Mouse (Mus musculus) natural killer cell, adult 2 months (primary cell): Measurements from ENCODE around the gene Sema4g.
A peak's percentile ranks its signal among the peaks of the same experiment; 100 is the strongest.
"Not testable (repeated sequence)": the region's sequence is repeated elsewhere in the genome, so short reads cannot be mapped to it uniquely, and the experiment has no call there.

Experiments
- DNase-seq, 2 experiments: peaks; one replicate each; pipeline ENCODE4 v3.0.0; 2022; ENCODE audit warnings: low spot score in 2 of 2

Sema4g gene

DNA sequence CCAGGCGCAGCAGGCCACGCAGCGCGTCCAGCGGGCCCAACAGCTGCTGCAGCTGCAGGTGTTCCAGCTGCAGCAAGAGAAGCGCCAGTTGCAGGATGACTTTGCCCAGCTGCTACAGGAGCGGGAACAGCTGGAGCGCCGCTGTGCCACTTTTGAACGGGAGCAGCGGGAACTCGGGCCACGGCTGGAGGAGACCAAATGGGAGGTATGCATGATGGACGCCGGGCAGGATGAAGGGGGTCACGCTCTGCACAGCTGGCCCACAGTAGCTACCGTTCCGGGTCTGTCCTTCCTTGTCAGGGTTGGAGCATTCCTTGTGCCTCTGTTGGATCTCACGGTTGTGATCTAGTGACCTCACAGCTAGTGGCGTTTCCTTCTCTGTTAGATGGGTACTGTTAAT lies 35.9 kb downstream of the Sema4g start:
- DNase-seq: no peak

DNA sequence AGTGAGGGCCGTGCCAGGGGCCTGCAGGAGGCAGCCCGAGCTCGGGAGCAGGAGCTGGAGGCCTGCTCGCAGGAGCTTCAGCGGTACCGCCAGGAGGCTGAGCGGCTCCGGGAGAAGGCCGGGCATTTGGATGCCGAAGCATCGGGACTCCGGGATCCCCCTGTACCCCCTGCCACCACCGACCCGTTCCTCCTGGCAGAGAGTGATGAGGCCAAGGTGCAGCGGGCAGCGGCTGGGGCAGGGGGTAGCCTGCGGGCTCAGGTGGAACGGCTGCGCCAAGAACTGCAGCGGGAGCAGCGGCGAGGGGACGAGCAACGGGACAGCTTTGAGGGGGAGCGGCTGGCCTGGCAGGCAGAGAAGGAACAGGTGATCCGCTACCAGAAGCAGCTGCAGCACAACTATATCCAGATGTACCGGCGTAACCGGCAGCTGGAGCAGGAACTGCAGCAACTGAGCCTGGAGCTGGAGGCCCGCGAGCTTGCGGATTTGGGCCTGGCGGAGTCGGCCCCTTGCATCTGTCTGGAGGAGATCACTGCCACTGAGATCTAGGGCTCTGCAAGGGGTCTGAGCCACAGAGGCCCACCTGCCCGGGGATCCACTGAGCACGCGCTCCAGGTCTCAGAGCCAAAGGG lies 37.2 kb downstream of the Sema4g start:
- no peak for DNase-seq

DNA sequence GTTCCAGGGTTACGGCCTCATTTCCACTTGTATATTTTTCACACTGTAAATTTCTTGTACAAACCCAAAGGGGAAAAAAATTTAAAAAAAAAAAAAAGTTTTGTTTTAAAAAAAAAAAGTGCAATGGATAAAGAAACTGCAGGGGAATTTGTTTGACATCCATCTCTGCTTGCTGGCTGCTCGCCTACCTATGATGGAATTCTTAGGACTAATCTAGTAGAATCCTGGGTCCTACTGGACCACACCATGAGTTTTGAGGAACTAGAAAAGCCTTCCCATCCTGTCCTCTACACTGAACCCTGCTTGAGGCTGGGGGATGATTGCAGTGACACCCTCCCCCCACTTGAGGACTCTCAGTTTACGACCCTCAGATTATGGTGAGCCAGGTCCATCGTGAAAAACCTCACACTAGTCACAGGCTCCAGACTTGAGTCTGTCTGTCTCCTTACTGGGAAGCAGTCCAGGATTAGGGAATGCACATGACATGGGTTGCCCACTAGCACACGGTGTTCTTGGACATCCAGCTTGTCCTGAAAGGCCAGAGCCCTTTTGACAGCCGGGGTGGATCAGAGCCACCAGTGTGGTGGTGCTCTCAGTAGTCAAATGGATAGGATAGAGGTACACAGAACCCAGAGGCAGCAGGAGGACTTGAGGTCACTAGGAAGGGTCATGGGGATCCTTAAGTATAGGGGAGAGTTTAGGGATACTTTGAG lies 38.2 kb downstream of the Sema4g start:
- no peak for DNase-seq

DNA sequence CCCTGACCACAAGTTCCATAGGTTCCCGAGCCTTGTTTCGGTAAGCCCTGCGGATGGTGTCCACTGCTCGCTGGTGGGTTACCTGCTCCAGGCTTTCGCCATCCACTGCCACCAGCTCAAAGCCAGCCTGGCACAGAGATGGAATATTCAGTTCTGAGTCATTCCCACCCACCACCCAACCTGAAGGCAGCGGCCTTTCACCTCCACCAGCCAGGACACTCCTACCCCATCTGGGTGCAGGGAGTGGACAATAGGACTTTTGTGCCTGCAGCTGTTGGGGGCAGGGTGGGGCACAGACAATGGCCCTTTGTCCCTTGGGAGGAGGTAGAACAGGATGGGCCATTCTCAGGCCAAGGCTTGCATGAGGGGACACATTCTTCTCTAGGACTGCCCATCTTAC lies 38.9 kb downstream of the Sema4g start:
- DNase-seq: no peak

DNA sequence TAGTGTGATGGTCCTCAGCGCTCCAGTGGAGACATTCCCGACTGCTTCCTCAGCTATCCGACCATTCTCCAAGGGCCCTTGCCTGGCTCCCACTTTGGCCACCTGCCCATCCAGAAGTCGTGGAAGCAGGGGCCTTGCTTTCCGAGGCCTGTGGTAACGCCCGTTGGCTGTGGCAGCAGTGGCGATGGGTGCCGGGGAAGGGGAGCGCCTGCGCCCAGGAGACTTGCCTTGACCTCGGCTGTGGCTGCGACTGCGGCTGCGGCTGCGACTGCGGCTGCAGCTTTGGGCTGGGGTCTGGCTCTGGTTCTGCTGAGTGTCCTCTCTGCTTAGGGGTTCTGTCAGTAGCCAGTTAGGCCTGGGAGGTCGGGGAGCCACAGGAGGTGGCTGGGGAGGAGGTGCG lies 39.8 kb downstream of the Sema4g start:
- DNase-seq: no peak

DNA sequence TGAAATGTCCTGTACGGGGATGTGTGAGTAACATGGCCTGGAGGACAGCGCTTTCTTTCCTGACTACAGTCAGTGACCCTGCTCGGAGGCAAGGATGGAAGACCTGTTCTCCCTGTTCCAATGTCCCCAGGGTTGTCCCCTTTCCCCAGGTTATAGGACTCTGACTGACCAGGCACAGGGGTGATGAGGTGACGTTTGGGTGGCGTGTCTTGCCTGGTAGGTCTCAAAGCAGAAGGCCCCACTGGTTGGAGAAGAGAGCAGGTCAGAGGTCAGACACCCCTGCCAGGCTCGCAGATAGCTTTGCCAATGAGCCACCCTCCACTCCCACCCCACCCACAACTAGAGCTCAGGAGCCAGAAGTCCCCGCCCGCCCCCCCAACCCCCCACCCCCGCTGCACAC lies 40.7 kb downstream of the Sema4g start:
- DNase-seq: no peak

DNA sequence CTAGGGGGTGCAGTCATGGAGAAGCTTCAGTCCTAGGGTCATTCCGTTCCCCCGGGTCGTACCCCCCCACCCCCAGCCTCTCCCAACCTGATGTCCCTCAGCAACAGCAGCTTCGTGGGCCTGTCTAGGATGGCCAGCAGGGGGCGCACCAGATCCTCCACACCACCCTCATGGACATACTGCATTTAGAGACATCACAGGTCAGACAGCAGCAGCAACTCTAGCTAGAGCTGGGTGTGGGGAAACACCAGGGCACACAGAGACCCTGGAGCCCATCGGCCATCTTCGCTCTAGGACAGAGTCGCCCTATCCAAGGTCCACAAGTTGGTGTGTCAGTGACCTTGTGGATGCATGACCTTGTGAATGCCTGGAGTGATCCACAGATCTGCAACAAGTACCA lies 41.2 kb downstream of the Sema4g start:
- peak; percentile 56 to 76 for DNase-seq

DNA sequence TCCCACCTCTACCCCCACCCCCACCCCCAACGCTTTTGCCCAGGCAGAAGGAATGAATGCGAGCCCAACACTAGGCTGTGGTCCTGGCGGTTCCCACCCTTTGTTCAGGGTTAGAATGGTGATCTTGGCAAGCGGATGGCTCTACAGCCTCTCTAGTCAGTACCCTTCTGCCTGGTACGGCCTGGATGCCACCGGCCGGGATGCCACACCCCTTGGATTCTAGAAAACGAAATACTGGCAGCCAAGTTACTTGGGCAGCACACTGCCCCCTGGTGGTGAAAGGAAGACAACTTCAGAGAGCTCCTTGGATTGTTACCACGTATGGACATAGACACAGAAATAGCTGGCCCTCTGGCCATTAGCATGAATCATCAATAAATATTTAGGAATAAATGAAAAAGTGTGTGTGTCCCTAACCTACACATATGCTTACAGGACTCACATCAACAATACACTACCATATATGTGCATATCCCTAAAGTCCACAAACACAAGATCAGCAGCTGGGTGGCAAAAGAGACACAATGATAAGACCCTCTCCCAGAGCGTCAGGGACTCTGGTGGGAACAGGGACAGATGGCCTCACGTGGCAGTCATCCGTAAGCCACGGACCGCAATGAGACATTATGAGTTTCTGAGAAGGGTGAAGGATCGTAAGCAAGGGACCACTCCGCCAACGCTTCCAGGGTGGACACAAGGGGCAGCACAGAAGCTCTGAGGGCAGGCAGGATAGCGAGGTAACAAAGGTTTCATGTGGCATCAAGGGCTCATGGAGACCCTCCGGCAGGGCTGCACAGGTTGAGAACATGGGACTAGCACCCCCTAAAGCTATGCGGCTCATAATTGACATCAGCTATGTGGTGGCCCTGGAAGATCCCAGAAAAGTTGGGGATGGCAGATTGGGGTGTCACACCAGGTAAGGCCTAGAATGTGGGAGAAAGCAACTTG lies 42.1 kb downstream of the Sema4g start:
- DNase-seq: peak; percentile 57 to 69

DNA sequence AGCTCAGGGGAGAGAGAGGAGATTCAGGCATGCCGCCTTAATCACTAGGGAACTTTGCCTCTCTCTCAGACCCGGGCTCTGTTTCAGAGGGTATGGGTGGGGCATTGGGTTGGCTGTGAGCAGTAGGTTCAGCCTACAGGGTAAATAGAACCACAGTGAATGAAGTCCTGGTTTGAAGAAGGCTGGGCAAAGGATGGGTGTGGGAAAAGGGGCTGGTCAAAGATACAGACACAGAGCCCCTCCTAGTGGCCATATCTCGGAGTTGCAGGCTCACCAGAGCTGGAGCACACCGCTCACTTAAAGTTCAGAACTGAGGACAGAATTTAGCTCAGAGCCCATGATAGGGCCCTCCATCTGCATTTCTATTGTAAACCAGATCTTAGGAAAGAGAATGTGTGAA lies 42.9 kb downstream of the Sema4g start:
- DNase-seq: peak; percentile 41 to 69

DNA sequence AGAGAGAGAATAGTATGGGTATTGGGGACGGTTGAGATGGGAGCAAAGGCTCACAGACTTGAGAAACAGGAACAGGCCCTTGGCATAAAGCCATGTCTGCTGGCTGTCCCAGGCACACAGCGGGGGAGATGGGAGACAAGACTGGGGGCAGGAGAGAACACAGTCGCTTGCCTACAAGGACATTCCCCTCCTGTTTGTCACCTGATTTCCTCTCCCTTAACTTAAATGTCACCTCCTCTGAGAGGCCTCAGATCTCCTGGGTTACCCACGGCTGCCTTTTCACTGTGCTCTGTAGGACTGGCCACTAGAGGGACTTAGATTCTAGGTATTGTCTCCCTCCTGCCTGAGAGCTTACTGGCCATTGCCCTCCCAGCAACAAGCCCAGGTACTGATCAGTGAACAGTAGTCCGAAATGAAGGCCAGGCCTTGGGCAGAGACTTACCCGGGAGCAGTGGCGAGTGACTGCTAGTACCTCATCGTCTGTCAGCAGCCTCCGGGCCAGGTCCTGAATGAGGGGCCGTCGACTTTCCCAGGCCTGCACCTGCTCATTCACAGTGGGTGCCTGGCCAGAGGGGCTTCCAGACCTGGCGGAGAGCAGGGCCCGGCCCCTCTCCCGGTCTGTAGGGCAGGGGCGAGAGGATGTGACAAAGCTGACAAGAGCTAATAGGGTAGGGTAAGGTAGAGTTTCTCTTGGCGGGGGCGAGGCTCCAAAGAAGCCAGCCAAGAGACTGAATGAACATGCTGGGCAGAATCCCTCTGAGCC lies 43.9 kb downstream of the Sema4g start:
- no peak for DNase-seq

DNA sequence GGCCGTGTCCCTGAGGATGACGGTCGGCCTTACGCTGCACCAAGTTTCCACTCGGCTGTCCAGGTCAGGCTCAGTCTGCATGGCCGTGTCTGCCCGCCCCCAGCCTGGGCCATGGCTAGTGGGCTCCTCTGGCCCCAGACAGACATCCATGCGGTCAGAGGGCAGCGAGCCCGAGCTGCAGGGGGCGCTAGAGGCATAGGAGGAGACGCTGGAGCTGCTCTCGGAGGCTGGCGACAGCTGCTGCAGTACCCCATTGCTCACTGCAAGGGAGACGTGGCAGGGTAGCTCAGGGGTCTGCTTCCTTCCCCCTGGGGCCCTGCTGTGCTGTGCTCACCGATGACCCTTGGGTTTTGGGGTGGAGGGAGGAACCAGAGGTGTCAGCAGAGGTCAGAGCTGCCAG lies 48.0 kb downstream of the Sema4g start:
- peak; percentile 43 to 54 for DNase-seq

DNA sequence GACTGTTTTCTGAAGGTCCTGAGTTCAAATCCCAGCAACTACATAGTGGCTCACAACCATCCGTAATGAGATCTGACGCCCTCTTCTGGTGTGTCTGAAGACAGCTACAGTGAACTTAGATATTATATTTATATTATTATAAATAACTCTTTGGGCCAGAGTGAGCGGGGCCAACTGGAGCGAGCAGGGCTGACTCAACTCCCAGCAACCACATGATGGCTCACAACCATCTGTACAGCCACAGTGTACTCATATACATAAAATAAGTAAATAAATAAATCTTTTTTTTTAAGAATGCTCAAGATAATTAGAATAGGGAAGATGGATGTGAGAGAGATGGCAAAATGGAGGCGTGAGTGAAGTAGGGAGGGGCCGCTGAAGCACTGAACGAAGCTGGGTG lies 49.3 kb downstream of the Sema4g start:
- not testable (repeated sequence) for DNase-seq

DNA sequence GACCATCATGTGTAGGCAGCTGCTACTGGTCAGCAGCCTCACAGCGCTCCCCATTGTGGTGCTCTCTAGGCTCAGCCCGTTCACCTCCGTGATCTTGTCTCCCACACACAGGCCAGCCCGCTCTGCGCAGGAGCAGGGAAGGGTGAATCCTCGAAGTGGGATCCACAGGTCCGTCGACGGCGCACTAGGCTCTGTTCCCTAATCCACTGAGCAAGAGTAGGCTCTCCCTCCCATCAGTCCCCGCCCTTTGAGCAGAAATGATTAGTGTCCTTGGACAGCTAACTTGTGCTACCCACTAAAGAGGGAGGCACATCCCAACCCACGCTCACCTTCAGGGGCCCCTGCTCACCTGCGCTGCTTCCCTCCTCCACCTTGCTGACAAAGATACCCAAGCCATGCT lies 51.3 kb downstream of the Sema4g start:
- no peak for DNase-seq

DNA sequence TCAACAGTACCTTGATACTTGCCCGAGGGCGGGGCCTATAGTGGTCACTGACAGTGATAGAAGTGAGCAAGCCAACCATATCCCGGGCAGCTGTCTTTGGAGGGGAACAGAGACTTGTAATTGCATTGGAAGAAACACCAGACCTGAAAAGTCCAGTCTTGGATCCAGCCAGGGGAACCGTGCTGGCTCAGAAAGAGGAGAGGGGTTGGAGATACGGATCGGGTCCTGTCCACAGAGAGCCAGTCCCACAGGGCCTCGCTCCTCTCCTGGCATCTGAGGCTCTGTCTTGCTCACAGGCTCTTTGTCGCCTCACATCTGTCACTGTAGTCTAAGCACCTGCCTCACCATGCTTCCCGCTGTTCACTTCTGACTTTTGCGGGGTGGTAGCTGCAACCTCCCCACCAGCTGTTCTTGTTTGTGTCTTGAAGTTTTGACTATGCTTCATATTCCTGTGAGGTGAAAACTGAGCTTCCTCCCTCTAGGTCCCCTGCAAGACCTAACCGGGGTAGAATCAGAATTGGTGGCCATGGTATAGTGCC lies 55.6 kb downstream of the Sema4g start:
- DNase-seq: no peak

DNA sequence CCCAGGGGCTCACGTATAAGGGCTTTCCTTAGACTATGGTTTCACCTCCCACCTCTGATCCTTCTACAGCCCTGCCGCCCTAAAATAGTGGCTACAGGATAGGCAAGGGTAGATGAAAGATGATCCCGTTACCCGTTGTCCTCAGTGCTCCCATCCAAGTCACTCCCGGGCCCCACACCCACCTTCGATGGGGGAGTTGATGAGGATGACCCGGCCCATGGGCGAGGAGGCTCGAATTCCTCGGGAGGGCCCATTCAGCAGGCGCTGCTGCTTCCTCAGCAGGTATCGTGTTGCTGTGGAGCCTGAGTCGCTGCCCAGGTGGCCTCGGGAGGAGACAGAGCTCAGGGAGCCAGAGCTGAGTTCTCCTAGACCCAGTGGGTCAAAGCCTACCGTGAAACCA lies 56.3 kb downstream of the Sema4g start:
- DNase-seq: no peak

DNA sequence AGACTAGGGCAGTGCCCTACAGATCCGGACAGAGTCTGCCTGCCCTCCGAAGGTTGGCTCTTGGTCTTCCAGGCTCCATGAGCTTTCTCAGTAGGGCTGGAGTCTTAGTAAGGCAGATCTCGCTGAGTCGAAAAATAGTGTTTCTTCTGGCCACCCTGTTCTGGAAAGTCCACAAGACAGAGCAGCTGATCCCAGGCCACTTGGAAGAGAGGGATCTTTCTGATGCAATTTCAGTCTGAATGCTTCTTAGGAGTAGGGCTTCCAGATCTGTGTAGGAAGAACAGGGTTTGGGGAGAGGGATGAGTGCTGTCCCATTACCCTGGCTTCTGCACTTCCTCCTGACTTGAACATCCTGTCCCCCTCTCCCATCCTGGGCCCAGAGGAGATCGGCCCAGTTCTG lies 56.8 kb downstream of the Sema4g start, which contains the start of gene Pdzd7:
Gene Pdzd7 (minus strand): TSS at position 67 of the 400 bp plus-strand sequence.
- no peak for DNase-seq

DNA sequence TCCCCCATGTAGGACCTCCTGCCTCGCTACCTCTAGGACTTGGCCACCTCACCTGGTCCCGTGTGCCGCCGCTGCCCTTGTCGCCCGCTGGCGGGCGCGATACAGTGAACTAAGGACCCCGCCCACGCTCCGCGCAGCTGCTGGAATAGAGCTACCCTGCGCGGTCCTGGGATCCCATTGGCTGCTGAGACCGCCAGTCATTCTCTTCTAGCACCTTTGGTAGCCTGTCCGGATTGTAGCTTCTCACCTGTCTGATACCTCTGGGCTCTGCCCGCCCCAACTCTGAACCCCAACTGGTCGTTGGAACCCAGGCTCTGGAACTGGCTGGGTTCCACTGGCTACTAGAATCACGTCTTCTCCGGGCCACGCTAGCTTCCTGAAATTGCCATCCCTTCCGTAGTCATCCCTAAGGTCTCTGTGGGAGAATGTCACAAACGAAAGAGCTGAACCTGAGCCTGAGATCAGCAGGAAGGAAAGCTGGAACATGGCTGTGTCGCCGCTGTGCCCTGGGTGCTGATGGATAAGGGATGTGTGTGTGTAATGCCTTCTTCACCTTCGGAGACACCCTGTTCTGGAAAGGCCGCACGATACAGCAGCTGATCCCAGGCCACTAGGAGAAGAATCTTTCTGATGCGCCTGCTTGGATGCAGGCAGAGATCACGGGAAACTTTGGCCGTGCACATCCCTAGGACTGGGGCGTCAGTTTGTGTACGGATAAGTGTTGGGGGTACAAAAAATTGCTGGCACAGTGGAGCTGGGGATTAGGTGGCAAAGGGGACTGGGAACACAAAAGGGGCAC lies 57.8 kb downstream of the Sema4g start:
- peak; percentile 49 to 66 for DNase-seq

DNA sequence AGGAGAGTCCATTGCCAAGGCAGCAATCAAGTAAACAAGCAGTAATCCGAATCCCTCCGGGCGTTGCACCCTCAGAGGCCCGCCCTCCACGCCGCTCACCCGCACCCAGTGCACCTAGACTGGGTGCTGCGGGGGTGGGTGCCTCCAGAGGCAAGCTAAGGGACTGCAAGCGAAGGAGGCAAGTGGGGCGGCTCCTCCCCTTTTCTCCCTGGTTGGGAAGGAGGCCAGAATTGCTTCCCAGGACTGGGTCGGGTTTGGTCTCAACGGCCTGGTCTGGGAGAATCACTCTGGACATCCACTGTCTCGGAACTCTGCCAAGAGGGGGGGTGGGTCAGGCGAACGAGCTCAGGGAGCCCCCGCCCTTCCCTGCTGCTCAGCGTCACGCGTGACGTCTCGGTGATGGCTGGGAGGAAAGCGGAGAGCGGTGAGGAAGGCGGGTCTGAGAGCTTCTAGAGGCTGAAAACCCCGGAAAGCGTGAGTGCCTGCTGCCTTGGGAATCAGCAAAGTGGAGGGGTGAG lies 58.6 kb downstream of the Sema4g start, which contains the start of gene Sfxn3:
Gene Sfxn3 (plus strand): TSS at position 87 of the 518 bp plus-strand sequence.
- DNase-seq: peak; percentile 87 to 88

DNA sequence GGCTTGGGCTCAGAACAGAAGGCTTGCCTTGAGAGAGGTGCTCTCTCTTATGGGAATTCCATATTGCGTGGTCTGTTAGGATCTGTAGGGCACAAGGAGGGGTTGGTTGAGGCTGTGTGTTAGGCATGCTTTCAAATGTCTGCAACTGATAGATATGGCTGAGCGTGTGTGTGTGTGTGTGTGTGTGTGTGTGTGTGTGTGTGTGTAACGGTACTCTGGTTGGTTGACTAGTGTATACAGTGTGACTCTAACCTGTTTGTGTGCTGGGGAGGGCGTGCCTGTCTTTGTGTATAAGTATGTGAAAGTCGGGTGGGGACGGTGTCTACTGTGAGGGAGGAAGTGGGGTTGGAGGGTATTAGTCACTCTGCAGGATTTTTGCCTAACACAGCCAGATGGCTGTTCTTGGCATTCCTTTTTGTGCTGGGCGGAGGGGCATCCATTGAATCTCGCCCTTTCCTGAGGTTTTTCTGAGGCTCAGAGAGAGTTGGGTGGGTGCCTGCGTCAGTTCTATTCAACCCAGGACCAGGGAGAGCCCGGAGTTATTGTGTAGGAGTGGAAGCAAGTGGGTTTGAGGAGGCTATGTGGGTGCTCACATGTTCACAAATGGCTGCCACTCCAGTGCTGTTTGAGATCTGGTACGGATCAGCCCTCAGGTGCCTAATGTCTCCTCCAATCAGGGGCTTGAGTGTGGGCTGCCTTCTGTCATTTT lies 59.2 kb downstream of the Sema4g start:
- DNase-seq: peak; percentile 78 to 80
